Mouse (Mus musculus): Measurements from ENCODE around the gene Prpsap1.
"Not testable (repeated sequence)": the region's sequence is repeated elsewhere in the genome, so short reads cannot be mapped to it uniquely, and the experiment has no call there.

Prpsap1 gene

DNA sequence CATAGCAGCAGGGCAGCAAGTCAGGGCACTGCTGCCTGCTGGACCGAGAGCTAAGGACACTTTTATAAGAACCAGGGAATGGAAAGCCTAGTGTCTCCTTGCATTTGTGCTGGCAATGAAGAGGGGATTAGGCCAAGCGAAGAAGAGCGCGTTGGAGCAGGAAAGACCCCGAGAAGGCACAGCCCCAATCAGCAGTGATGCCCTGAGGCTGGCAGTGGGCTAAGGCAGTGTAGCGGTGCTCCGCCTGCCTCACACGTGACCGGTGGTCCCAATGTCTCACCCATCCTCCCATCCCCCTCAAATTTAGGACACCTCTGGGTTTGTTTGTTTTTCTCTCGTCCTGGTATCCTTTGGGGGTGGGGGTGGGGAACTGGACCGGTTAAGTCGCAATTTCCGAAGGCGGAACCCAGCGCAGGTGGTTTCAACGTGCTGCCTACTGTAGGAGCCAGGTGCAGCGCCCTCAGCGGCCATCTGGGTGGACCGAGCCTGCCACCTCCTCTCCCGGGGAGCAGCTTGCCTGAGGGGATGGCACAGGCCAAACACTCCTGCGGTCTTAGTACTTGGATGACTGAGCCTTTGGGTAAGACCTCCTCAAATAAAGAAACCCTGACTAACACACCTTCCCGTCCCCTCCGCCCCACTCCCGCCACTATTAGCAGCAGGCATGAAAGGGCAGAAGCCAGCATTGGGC is 21.5 kb upstream of the Prpsap1 start:
- no peak for DNase-seq (ENCODE audit: low read depth)

DNA sequence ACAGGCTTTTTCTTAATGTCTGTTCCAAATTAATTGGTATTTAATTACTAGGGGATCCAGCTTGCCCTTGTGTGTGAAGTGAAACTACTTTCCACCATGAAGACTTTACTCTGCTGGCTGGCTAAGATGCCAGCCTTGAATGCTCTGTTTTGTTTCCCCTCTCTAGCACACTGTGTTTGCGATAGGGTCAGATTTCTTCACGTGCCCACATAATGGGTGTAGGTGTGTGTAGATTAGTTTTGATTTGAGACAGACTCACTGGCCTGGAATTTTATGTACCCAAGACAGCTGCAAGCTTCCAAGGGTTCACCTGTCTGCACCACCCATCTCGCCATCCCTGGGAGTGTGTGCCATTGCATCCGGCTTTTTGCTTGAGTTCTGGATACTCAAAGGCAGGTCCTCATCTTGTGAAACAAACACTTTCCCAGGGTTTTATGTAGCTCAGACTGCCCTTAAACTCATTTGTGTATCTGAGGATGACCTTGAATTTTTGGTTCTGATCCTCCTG is 19.6 kb upstream of the Prpsap1 start:
- no peak for DNase-seq (ENCODE audit: low read depth)

DNA sequence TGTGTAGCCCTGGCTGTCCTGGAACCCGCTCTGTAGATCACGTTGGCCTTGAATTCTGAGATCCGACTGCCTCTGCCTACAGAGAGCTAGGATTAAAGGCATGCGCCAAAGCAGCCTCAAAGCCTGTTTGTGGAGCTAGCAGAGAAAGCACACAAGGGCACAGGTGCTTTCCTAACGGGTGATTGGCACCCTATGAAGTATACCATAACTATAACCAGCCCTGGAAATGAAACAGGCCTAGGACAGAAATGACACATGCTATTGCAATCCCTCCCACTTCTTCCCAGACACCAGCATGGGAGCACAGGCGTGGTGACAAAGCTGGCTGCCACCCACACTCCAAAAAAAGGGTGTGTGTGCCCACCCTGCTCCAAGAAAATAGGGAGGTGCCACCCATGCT is 19.0 kb upstream of the Prpsap1 start:
- DNase-seq (ENCODE audit: low read depth), result no peak

DNA sequence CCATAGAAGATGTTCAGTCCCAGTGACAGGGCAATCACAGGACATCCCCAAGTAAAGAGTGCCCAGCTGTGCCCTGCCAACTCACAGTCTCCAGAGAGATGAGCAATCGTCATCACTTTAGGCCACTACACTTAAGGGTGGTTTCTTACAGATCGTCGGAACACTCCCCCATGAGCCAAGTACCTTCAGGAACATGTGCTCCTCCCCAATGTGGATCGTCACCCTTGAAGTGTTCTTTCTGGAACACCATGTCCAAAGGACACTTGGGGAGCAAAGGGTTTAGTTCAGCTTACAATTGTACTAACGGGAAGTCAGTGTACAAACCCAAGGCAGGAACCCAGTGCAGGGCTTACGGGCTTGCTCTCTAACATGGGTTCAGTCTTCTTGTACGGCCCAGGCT is 18.2 kb upstream of the Prpsap1 start:
- DNase-seq (ENCODE audit: low read depth), result no peak

DNA sequence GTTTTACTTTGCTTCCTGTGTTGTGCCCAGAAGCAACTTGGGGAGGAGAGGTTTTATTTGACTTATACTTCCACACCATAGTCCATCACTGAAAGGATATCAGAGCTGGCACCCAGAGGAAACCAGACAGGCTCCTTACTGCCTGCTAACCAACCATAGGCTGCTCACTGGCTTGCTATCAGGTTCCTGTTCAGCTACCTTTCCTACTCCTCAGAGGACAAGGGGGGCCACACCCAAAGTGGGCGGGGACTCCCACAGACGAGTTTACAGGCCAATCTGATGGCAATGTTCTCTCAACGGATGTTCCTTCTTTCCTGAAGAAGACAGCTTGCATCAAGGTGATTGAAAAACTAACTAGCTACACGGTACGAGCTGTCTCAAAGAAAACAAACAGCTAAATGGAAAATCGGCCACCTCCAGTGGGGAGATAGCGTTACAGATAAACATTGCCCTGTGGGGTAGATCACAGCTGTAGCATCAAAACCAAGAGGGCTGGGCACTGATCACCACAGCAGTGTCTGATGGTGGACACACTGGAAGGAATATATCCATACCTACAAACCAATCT is 17.4 kb upstream of the Prpsap1 start:
- peak; percentile 73 for DNase-seq (ENCODE audit: low read depth)

DNA sequence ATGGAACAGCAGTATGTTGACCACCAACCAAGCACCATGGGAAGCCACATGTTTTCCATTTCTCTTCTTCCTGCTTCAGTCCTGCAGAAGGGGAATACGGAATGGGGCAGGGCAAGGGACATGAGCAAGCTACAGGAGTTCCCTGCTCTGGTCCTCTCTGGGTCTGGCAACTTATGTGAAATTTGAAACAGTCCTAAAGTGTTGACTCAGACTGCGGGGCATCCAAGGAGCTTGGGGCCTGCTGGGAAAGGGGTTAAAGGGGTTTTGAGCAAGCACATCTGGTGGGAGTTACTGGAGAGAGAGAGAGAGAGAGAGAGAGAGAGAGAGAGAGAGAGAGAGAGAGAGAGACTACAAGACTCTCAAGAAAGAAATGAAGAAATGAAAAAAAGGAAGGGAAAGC is 14.7 kb upstream of the Prpsap1 start:
- DNase-seq (ENCODE audit: low read depth), result no peak

DNA sequence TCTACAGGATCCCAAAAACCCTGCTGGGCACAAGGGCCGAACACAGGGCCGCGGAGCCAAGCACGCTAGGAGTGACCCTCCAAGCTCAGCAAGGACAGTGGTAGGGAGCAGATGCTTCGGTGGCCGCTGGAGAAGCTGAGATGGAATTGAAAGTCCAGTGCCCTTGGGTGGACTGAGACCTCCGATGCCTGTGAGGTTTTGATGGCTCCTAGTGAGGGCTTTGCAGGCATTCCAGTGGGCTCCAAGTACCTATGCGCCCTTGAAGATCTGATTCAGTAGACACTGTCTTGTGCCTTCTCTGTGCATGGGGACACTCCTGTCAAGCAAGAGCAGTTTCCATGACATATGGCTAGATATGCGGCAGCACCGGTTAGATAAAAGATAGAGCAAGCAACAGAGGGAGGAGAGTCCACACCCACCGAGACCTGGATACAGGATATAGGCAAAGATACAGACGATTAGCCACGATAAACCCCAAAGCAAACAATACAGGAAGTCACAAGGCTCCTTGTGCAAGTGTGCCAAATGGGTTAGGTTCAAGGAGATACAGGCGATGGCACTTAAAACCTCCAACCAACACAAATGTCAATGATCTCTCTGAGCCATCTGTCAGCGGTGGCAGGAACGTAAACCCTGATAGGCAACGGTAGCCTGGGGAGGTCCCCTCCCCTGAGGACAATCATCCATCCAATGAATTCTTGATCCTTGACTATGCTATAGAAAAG is 12.3 kb upstream of the Prpsap1 start:
- DNase-seq (ENCODE audit: low read depth), result peak; percentile 75

DNA sequence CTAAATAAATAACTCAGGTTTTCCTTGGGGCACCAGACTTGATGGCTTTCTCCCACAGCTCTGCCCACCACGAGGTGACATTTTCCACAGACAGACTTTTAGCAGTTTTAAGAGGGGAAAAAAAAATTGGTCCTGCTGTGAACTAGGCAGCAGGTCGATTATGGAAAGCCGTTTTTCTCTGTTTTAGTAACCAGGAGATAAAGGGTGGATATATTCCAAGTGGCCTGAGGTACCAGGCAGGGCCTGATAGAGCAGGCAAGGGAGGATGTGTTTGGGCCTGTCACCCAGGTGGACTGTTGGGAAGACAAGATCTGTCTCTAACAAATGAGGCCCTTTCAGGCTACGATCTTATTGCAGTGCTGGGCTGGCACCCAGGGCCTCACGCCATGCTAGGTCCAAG is 11.6 kb upstream of the Prpsap1 start:
- DNase-seq (ENCODE audit: low read depth), result no peak

DNA sequence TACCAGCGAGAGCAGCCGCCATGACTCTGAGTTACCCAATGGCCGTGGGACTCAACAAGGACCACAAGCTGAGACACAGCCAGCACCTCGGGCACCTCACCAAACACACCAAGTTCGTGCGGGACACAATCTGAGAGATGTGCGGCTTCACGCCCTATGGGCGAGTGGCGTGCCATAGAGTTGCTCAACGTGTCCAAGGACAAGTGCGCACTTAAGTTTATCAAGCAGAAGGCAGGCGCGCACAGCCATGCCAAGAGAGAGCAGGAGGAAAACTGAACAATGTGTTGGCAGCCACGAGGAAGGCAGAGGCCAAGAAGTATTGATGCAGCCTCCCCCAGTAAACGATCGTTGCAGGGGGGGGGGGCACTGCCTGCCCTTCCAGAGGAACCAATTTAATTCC is 10.5 kb upstream of the Prpsap1 start:
- DNase-seq (ENCODE audit: low read depth), result no peak

DNA sequence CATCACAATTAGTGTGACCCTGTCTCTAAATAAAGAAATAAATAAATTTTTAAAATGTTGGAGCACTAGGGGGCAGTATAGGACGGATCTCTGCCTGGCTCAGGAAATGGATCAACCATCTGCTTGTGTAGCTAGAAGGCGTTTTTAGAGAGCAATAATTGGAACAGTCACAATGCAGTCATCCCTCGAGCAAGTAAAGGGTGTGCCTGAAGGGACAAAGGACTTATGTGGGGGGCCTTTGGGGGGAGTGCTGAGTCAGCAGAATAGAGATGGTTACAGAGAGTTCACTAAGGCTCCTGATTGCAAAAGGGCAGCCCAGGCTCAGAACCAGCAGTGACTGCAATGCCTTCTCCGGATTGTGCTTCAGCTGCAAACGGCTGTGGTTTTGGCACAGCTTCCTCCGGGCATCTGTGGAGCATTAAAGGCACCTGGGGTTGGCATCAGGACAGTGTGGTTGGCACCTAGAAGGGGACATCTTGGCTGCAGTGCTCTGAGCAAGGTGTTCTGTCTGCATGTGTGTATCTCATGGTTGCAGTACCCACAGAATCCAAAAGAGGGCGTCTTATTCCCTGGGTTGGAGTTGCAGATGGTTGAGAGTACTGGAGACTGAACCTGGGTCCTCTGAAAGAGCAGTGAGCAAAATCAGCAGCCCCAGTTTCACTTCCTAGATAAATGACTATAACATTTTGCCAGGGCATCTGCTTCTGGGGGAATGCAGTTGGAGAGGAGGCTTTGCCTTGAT is 7.2 kb upstream of the Prpsap1 start:
- peak; percentile 71 for DNase-seq (ENCODE audit: low read depth)

DNA sequence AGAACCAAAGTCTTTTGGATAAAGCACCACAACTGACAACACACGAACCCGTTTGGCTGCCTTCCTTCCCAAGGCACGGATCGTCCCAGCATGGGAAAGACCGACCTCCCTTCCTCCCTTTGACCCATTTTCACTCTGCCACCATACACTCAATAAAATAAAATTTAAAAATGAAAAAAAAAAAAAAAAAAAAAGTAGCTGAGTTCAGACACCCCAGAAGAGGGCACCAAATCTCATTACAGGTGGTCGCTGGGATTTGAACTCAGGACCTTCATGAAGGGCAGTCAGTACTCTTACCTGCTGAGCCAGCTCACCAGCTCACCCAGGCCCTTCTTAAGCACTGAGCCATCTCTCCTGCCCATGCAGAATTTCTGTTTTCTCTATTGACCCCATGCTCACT is 5.0 kb upstream of the Prpsap1 start:
- no peak for DNase-seq (ENCODE audit: low read depth)

DNA sequence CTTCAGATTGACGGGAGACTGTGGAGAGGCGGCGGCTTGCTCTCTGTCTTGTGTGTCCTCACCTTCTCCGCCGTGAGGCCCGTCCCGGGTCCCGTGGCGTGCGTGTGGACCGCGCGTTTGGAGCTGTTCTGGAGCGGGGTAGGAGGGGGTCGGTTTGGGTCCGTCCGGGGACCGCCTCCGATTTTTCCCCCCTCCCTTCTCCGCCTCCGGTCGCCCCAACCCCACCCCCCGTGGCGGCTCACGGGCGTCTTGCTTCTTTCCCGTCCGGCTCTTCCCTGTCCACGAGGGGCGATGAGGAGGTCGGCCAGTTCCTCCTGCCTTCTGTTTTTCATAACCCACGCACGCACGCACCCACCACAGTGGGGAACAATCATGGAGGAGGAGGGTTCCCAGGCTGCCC is 4.6 kb upstream of the Prpsap1 start:
- no peak for DNase-seq (ENCODE audit: low read depth)

DNA sequence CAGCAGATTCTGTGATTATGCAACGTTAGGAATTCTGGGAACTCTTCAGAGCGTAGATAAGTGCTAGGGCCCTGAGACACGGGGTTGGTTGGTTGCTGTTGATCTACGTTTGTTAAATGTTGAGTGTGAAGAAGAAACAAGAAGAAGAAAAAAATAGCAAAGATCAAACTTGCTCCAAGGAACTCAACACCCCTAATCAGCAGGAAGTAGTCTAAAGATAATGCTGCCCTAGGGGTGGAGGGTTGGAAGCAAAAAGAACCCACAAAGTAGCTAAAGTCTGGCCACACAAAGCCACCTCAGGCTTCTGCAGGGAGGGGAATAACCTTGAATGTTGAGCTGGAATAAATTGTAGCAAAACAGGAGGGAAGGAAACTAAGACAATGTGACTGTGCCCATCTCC is 3.3 kb upstream of the Prpsap1 start:
- DNase-seq (ENCODE audit: low read depth), result no peak

DNA sequence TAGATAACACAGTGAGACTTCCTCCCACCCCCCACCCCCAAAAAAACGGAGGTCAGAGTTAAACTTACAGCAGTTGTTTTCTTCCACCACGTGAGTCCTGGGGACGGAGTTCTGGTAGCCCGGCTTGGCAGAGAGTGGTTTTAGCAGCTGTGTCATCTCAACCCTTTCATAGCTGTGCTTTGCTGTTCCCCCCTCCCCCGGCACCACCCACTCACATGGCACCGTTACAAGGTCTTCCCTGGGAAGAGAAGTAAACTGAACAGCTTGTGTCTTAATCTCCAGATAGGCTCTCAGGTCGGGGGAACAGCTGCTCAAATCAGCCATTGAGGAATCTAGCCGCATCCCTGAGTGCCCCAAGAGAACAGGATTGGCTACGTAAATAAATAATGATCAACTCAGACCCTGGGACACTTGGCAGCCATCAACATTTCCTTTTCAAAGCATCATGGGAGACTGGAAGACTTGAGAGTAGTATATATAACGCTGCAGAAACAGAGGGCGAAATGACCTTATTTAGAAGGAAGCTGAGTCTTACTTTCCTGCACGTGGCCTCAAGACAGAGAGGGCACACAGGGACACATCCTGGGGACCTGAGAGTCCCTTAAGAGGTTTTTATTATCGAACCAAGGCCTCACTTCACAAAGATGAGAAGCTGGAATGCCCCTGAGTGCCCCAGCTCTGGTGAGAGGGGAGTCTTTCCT is 622 bp upstream of the Prpsap1 start:
- DNase-seq (ENCODE audit: low read depth), result no peak

DNA sequence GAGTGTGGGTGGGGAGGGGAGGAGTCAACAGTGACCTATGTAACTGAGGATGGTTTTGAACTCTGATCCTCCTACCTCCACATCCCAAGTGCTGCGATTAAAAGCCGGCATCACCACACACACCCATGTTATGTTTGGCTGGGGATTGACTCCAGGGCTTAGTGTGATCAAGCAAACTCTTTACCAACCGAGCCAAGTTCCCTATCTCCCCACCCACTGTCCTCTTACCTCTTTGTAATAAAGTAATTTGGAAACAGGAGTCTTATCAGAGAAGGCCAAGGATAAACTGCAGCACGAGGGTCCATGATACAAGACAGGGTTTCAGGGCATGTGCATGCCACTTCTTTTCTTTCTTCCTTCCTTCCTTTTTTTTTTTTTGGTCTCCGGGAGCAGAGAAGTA is 811 bp downstream of the Prpsap1 start:
- DNase-seq (ENCODE audit: low read depth), result no peak

DNA sequence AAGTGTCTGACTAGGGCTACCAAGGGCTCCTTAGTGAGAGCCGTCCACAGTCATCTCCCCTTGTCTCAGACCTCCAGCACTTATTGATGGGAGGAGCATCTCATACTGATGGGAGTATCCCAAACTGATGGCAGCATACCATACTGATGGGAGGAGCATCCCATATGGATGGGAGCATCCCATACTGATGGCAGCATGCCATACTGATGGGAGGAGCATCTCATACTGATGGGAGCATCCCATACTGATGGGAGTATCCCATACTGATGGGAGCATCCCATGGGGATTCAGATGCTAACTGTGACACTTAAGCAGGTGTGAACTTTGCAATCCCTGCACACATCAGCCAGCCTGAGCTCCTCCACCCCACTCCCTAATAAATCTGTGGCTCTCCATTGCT is 1.5 kb downstream of the Prpsap1 start:
- DNase-seq (ENCODE audit: low read depth), result not testable (repeated sequence)

DNA sequence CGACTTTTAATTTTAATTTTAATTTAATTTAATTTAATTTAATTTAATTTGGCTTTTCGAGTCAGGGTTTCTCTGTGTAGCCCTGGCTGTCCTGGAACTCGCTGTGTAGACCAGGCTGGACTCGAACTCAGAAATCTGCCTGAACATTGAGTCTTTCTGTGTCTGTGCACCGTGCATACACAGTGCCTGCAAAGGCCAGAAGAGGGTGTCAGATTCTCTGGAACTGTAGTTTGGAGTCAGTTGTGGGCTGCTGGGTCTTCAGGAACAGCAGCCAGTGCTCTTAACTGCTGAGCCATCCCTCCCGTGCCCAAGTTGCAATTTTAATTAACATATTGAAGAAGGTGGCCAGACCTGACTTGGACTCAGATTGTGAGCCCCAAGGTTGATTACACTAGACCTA is 2.7 kb downstream of the Prpsap1 start:
- no peak for DNase-seq (ENCODE audit: low read depth)

DNA sequence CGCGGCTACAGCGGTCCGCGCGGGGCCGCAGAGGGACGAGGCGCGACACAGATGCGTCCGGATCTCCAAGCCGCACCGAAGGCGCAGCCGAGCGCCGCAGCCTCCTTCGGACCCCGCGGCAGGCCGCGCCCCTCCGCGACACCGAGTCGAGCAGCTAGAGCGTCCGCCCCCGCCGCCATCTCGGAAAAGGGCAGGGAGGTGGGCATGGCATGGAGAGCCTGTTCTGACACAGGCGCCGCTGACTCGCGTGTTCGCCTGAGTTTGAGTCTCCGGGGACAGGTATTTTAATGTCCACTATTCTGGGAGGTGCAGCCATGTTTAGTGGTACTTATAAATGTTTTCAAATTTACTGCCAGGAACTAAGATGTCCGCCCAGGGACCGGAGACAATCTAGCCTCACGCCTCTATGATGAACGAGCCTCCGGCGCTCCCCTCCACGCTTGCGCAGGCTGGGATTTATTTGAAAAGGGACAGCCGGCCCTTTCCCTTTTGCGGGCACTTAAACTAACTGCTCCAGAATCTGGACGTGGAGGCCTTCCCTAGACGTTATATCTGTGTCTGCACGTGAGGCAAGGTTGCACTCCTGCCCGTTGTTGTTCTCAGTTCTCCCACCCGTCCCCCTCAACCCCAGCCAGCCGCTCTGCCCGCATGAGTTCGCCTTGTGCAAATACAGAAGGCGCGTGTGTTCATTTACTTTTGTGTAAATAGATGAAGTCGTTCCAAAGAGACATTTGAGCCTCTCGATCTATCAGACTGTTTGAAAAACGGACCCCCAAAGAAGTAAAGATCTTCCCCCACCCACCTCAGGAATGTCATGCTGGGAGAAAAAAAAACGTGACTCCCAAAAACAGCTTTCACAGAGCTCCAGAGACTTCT is 3.5 kb downstream of the Prpsap1 start:
- DNase-seq (ENCODE audit: low read depth), result peak; percentile 81

DNA sequence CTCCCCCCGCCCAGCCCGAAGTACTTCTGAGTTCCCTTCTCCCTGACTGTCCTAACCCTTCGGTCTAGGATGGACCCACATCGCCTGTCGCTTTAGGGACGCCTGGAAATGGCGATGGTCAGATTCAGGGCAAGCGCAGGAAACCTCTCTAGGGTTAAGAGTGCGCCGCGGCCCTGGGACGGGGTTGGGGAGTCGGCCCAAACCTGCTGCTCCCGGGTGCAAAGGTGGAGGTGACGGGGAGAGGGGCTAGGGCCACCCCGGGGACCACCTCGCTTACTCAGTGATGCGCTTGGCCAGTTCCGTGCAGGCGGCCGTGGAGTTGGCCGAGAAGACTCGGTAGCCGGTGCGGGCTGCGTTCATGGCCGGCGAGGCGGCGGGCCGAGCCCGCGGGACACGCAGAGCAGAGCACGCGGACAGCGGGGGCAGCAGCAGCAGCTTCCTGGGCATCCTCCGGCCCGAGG is 4.2 kb downstream of the Prpsap1 start:
- DNase-seq (ENCODE audit: low read depth), result no peak

DNA sequence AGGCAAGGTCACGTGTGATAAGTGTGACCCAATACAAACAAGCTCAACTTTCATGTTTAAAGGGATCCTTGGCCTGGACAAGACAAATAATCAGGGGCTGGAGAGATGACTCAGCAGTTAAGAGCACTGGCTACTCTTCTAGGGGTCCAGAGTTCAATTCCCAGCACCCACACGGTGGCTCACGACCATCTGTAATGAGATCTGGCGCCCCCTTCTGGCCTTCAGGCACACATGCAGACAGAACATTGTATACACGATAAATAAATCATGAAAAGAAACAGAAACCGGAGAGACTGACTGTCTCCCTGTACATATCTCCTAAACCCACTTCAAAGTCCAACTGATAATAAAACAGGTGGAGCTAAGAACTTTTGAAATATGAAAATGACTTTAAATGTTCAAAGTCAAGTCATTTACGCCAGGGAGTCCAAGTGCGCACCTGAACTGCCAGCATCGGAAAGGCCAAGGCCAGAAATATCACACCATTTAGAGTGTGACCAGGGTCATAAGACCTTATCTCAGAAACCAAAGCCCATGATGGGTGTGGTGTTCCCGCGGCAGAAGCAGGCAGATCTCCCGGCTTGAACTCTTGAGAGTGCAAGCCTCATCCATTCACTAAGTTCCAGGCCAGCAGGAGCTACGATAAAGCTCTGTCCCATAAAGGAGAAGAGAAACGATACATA is 5.2 kb downstream of the Prpsap1 start:
- DNase-seq (ENCODE audit: low read depth), result no peak

Measured in c-Kit-positive CD71-positive TER-119-negative erythroid progenitor cells, embryonic 14.5 days (primary cell).